Mouse (Mus musculus) liver, postnatal 0 days (tissue): ENCODE measurements around the gene Msx3.

Experiments
- CTCF ChIP-seq: sonication (generic); IDR thresholded peaks from 2 replicates; pipeline ENCODE4 v1.5.1; 2016; ENCODE audit warnings: antibody characterized with exemption, low read depth
- EP300 ChIP-seq: IDR thresholded peaks from 2 replicates; pipeline ENCODE4 v1.6.1; 2016; ENCODE audit warnings: antibody characterized with exemption, low read depth, mild to moderate bottlenecking

- TF ChIP-seq CTCF (no peak), EP300 (no peak)
These were observed 41.9 kb downstream of the Msx3 start for GRCm38 (mm10) chr7:140006861-140007611.
